13 mouse cellular contexts compared by ENCODE assay signal in the genomic region with DNA sequence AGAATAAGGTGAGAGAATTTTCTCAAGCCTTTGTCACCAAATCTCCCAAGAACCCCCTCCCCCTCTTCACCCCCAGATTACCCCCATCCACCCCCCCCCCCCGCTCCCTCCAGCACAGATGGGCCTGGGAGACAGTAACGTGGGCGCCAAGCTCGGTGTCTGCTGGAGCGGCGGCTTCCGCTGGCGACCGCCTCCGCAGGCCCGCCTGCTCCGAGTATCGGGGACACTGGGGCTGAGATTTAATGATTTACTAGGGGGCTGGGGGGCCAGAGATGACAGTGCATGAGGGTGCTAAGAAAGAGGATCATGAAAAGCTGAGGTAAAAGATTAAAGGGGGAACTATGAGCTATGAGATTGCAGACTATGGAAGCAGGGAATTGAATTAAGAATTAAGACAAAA. TPM values are rescaled to one million over a fixed set of nuclear protein-coding genes. Genes with fewer than 3 reads are reported as not detected.
DNase-seq lines count a peak whose midpoint lies in the region; ATAC-seq and TF ChIP-seq lines count a peak whose summit lies in the region.
"Had no signal": no experiment of that assay in that cellular context is flagged by ENCODE, and none has a peak within 500 bp of the region (broad histone marks: within the 10 kb centered on the region; RNA-seq: fewer than 3 reads in every experiment).

No protein-coding gene starts in this region.

- peak; percentile 25 for DNase-seq in gastrocnemius, adult 2 months
- DNase-seq in gastrocnemius, adult 8-10 months (ENCODE audit: low spot score in 2 of 2), result no peak
- DNase-seq in yolk sac, embryonic 10.5 days (ENCODE audit: low spot score), result no peak
- DNase-seq in ovary, postnatal 36 days (ENCODE audit: low spot score), result no peak
- DNase-seq in adrenal gland, postnatal 10 days, result no peak

- no peak overlapping the region for H3K9ac ChIP-seq in embryonic facial prominence, embryonic 12.5 days
- H3K9ac ChIP-seq in hindbrain, embryonic 15.5 days, result no peak overlapping the region
- H3K9ac ChIP-seq: embryonic facial prominence, embryonic 15.5 days had no signal

- intact Hi-C loops in gastrocnemius, adult 2 months (cut with DNase I), result no loop called here

- H3K27ac ChIP-seq in gastrocnemius, adult 2 months, result peak overlapping the region; percentile 92
- H3K27ac ChIP-seq in embryonic facial prominence, embryonic 12.5 days, result no peak overlapping the region
- peak overlapping the region; percentile 97 for H3K27ac ChIP-seq in hindbrain, embryonic 15.5 days (replicated peaks)
- H3K27ac ChIP-seq: embryonic facial prominence, embryonic 15.5 days had no signal

- no peaks in the 10 kb centered on the region for H3K36me3 ChIP-seq in embryonic facial prominence, embryonic 12.5 days
- no peaks in the 10 kb centered on the region for H3K36me3 ChIP-seq in hindbrain, embryonic 15.5 days
- H3K36me3 ChIP-seq in myocyte (ENCODE audit: control insufficient read depth, insufficient read depth), result no peaks in the 10 kb centered on the region
- H3K36me3 ChIP-seq: embryonic facial prominence, embryonic 15.5 days had no signal

- TF ChIP-seq CTCF in gastrocnemius, adult 2 months (IDR thresholded peaks at IDR 0.05), result no peak

- no peak overlapping the region for H3K4me3 ChIP-seq in gastrocnemius, adult 2 months
- H3K4me3 ChIP-seq in embryonic facial prominence, embryonic 12.5 days, result peak overlapping the region; percentile 69; the same call in 1 of the 2 replicates
- H3K4me3 ChIP-seq in hindbrain, embryonic 15.5 days, result no peak overlapping the region
- peak overlapping the region; percentile 42 for H3K4me3 ChIP-seq in myocyte

- ATAC-seq in embryonic facial prominence, embryonic 12.5 days (ENCODE audit: insufficient number of reproducible peaks, insufficient read depth, low FRiP score, low TSS enrichment), result no peak
- ATAC-seq in hindbrain, embryonic 15.5 days (ENCODE audit: low FRiP score, low read depth), result no peak
- ATAC-seq: Patski had no signal

- H3ac ChIP-seq in myocyte (ENCODE audit: control insufficient read depth, insufficient read length), result no peak overlapping the region

- H3K27me3 ChIP-seq in embryonic facial prominence, embryonic 12.5 days, result peaks cover 15% of the 10 kb centered on the region
- H3K27me3 ChIP-seq in hindbrain, embryonic 15.5 days, result no peaks in the 10 kb centered on the region
- no peaks in the 10 kb centered on the region for H3K27me3 ChIP-seq in myocyte (ENCODE audit: control insufficient read depth, insufficient read depth, insufficient read length)
- H3K27me3 ChIP-seq: embryonic facial prominence, embryonic 15.5 days; Patski had no signal

- H3K9me3 ChIP-seq in embryonic facial prominence, embryonic 12.5 days, result no peaks in the 10 kb centered on the region
- no peaks in the 10 kb centered on the region for H3K9me3 ChIP-seq in hindbrain, embryonic 15.5 days
- H3K9me3 ChIP-seq: embryonic facial prominence, embryonic 15.5 days had no signal

- no peak for TF ChIP-seq POLR2A in myocyte (IDR thresholded peaks at IDR 0.05; ENCODE audit: insufficient read length, low read depth)

- peaks cover 7% of the 10 kb centered on the region for H3K79me2 ChIP-seq in myocyte (ENCODE audit: control insufficient read depth, insufficient read depth)

- H3K4me2 ChIP-seq in embryonic facial prominence, embryonic 12.5 days (replicated peaks), result peak overlapping the region; percentile 86
- peak overlapping the region; percentile 76; the same call in 1 of the 2 replicates for H3K4me2 ChIP-seq in hindbrain, embryonic 15.5 days
- H3K4me2 ChIP-seq in myocyte (ENCODE audit: low read depth), result peak overlapping the region; percentile 85

- 38% methylated on average over 13 of the region's 13 CpGs for WGBS in embryonic facial prominence, embryonic 12.5 days
- 24% methylated on average over 13 of the region's 13 CpGs for WGBS in hindbrain, embryonic 15.5 days

- peaks cover 34% of the 10 kb centered on the region for H3K4me1 ChIP-seq in embryonic facial prominence, embryonic 12.5 days
- peaks cover 71% of the 10 kb centered on the region for H3K4me1 ChIP-seq in hindbrain, embryonic 15.5 days (replicated peaks)

TF ChIP-seq in myocyte, 11 proteins besides CTCF, POLR2A, EP300 and RAD21:
- no peak for TF ChIP-seq USF1 (IDR thresholded peaks at IDR 0.05; ENCODE audit: low read depth)

RNA-seq across cellular contexts. Expression of a gene that starts 1.1 kb away (rescaled TPM):
- 100 to 1,000 TPM; 178 to 216 TPM for total RNA-seq in gastrocnemius, adult 2 months (2021)
- total RNA-seq in gastrocnemius, adult 8-10 months (2022), result 100 to 1,000 TPM; 203 to 225 (median 211) TPM
- 8.0 and 10.4 TPM in 2 replicates for polyA plus RNA-seq in embryonic facial prominence, embryonic 12.5 days (2016; fragmentation: Nextera tagmentation; extraction: Ambion mirVana)
- 36.7 and 46.3 TPM in 2 replicates for polyA plus RNA-seq in hindbrain, embryonic 15.5 days (2015; fragmentation: Nextera tagmentation; extraction: Ambion mirVana)
- polyA plus RNA-seq in myocyte (2012; fragmentation: generic; extraction: Trizol), result 32.8 TPM
- total RNA-seq in adrenal gland, postnatal 10 days (2021), result 10 to 100 TPM; 19.4 to 20.4 TPM

RNA-seq across cellular contexts. Expression of a gene that starts 20.9 kb away (rescaled TPM):
- not detected for total RNA-seq in gastrocnemius, adult 2 months (2021)
- total RNA-seq in gastrocnemius, adult 8-10 months (2022), result not detected
- 0.56 and 0.70 TPM in 2 replicates for polyA plus RNA-seq in embryonic facial prominence, embryonic 12.5 days (2016; fragmentation: Nextera tagmentation; extraction: Ambion mirVana)
- 0.41 and 0.68 TPM in 2 replicates for polyA plus RNA-seq in hindbrain, embryonic 15.5 days (2015; fragmentation: Nextera tagmentation; extraction: Ambion mirVana)
- 0.76 TPM for polyA plus RNA-seq in myocyte (2012; fragmentation: generic; extraction: Trizol)
- total RNA-seq in adrenal gland, postnatal 10 days (2021), result not detected
- total RNA-seq: left cerebral cortex, postnatal 10 days had no signal
- polyA plus RNA-seq: gonadal fat pad, adult 2 months; Patski had no signal

RNA-seq across cellular contexts. Expression of a gene that starts 32.1 kb away (rescaled TPM):
- 1 to 10 TPM in 1 of 2 experiments, under 1 TPM in 1; 0.41 to 1.3 TPM for total RNA-seq in gastrocnemius, adult 2 months (2021)
- under 1 TPM; 0.27 to 0.67 (median 0.50) TPM for total RNA-seq in gastrocnemius, adult 8-10 months (2022)
- 2.4 and 2.5 TPM in 2 replicates for polyA plus RNA-seq in embryonic facial prominence, embryonic 12.5 days (2016; fragmentation: Nextera tagmentation; extraction: Ambion mirVana)
- 39.3 and 39.7 TPM in 2 replicates for polyA plus RNA-seq in hindbrain, embryonic 15.5 days (2015; fragmentation: Nextera tagmentation; extraction: Ambion mirVana)
- polyA plus RNA-seq in myocyte (2012; fragmentation: generic; extraction: Trizol), result not detected
- total RNA-seq in adrenal gland, postnatal 10 days (2021), result 1 to 10 TPM; 2.4 to 6.3 TPM
- polyA plus RNA-seq: C2C12, Patski had no signal

RNA-seq across cellular contexts. Expression of a gene that starts 51.8 kb away (rescaled TPM):
- total RNA-seq in gastrocnemius, adult 2 months (2021), result 100 to 1,000 TPM; 229 to 272 TPM
- 100 to 1,000 TPM; 252 to 285 (median 260) TPM for total RNA-seq in gastrocnemius, adult 8-10 months (2022)
- 640 and 642 TPM in 2 replicates for polyA plus RNA-seq in embryonic facial prominence, embryonic 12.5 days (2016; fragmentation: Nextera tagmentation; extraction: Ambion mirVana)
- 469 and 479 TPM in 2 replicates for polyA plus RNA-seq in hindbrain, embryonic 15.5 days (2015; fragmentation: Nextera tagmentation; extraction: Ambion mirVana)
- polyA plus RNA-seq in myocyte (2012; fragmentation: generic; extraction: Trizol), result 334 TPM
- 100 to 1,000 TPM; 238 to 252 TPM for total RNA-seq in adrenal gland, postnatal 10 days (2021)

Comparison
In these comparisons a context has a peak if more than half of its experiments do, and no peak if none do; other contexts are left out.
1. H3K4me3 ChIP-seq: peak in embryonic facial prominence, embryonic 12.5 days (single experiment) and myocyte (single experiment); none in gastrocnemius, adult 2 months (single experiment) and hindbrain, embryonic 15.5 days (single experiment).
2. RNA of a gene that starts 1.1 kb away (total RNA-seq): 178 to 216 TPM in gastrocnemius, adult 2 months and 203 to 225 TPM in gastrocnemius, adult 8-10 months; 19.4 to 20.4 TPM in adrenal gland, postnatal 10 days; every median in the first group is over 4 times any median in the second.
3. Peak in every context shown above with its lines, with median percentiles within 50 percentile points of each other: H3K4me2 ChIP-seq.